Mouse (Mus musculus) embryonic facial prominence, embryonic 13.5 days (tissue): ENCODE data around the gene Upf3b. TPM values are rescaled to one million over a fixed set of nuclear protein-coding genes. Genes with fewer than 3 reads are reported as not detected.
"Not testable (repeated sequence)": the region's sequence is repeated elsewhere in the genome, so short reads cannot be mapped to it uniquely, and the experiment has no call there.

Experiments used
- ATAC-seq: fragments of 200-750 bp; cut with Nextera tagmentation; 2 replicates; pipeline ENCODE4 v1.8.0; 2017; ENCODE audit warnings: low read depth; ENCODE audit not compliant: insufficient number of reproducible peaks, insufficient read depth, low FRiP score, low TSS enrichment
- H3K27ac ChIP-seq: fragments of 300-500 bp; sonication (generic); 2 replicates; pipeline ENCODE4 v1.5.1; 2015; ENCODE audit warnings: moderate library complexity, mild to moderate bottlenecking, inconsistent platforms
- H3K27me3 ChIP-seq: fragments of 300-500 bp; sonication (generic); 2 replicates; pipeline ENCODE4 v1.6.1; 2015; ENCODE audit warnings: mild to moderate bottlenecking, inconsistent platforms
- H3K36me3 ChIP-seq: fragments of 300-500 bp; sonication (generic); 2 replicates; pipeline ENCODE4 v1.6.1; 2015; ENCODE audit warnings: mild to moderate bottlenecking, inconsistent platforms
- H3K4me1 ChIP-seq: fragments of 300-500 bp; sonication (generic); 2 replicates; pipeline ENCODE4 v1.6.1; 2015; ENCODE audit warnings: inconsistent platforms
- H3K4me2 ChIP-seq: fragments of 300-500 bp; sonication (generic); 2 replicates; pipeline ENCODE4 v1.6.1; 2015; ENCODE audit warnings: moderate library complexity, mild to moderate bottlenecking, inconsistent platforms
- H3K4me3 ChIP-seq: fragments of 300-500 bp; sonication (generic); 2 replicates; pipeline ENCODE4 v1.5.1; 2015; ENCODE audit warnings: mild to moderate bottlenecking, inconsistent platforms
- H3K9ac ChIP-seq: fragments of 300-500 bp; sonication (generic); 2 replicates; pipeline ENCODE4 v1.6.1; 2015; ENCODE audit warnings: mild to moderate bottlenecking, inconsistent platforms
- H3K9me3 ChIP-seq: fragments of 300-500 bp; sonication (generic); 2 replicates; pipeline ENCODE4 v1.6.1; 2016; ENCODE audit warnings: inconsistent platforms
- WGBS: fragments of 180-500 bp; shearing (Covaris S2); methylation state at CpG from one replicate; pipeline ENCODE4 v1.1.7; 2015; ENCODE audit warnings: mixed read lengths; 5-methylcytosine and 5-hydroxymethylcytosine counted together
- polyA plus RNA-seq: library from polyadenylated mRNA; unstranded; fragments of >200 nt; fragmentation: Nextera tagmentation; extraction: Ambion mirVana; gene quantifications from 2 replicates; pipeline ENCODE4 v1.2.1, GENCODE M21; 2015

Gene Upf3b
- polyA plus RNA-seq: 23.4 and 24.4 TPM in 2 replicates

DNA sequence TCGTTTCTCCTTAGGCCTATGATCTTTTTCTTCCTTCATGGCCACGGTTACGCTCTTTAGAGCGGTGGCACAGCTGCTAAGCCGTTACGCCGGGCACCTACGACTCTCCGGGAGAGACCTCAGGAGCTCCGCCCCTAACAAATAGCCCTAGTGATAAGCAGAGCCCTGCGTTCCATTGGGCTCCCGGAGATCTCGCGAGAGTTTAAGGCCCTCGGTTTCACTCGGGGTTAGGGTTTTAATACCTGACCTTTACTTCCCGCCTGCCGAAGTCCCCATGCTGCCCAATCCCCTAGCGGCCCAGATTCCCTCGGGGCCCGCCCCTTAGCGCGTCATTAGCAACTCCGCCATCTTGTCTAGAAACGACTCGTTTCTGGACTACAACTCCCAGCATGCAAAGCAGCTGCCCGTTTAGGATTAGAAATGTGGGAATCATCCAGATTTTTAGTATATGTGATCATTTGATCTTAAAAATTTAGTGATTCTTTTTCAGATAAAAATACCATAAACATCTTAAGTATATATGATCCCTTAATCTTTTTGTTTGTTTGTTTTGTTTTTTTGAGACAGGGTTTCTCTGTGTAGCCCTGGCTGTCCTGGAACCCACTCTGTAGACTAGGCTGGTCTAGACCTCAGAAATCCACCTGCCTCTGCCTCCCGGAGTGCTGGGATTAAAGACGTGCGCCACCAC, at the start of gene Upf3b:
TSS of gene Upf3b (minus strand) at position 130 of the 688 bp plus-strand sequence.
- peak; percentile 91 for ATAC-seq
- Histone ChIP-seq H3K4me1 (no peaks in the 10 kb centered on the region), H3K4me3 (peak within 1 kb of the TSS; percentile 56), H3K36me3 (no peaks in the 10 kb centered on the region), H3K9ac (peak within 1 kb of the TSS; percentile 71), H3K27me3 (no peaks in the 10 kb centered on the region), H3K4me2 (peak within 1 kb of the TSS; percentile 66), H3K27ac (peak within 1 kb of the TSS; percentile 58), H3K9me3 (no peaks in the 10 kb centered on the region)
- 15% methylated on average over 30 of the region's 30 CpGs for WGBS

DNA sequence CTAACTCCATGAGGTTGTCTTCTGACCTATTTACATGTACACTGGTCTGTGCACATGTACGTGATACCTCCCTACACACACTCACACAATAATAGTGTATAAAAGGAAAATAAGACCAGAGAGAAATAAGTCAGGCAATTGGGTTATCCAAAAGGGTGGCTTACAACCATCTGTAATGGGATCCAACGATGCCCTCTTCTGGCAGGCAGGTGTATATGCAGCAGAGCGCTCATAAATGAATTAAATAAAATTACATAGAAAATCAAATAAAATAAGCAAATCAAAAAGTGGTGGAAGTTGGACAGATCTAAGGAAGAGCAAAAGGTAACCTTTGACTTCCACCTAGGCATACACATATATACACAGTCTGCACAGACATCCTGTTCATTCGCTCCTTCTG, 47.7 kb upstream of the Upf3b start:
- no peak overlapping the region for H3K27ac ChIP-seq
- no peaks in the 10 kb centered on the region for H3K9me3 ChIP-seq
- H3K4me3 ChIP-seq: no peak overlapping the region
- H3K36me3 ChIP-seq: peaks cover 10% of the 10 kb centered on the region
- H3K27me3 ChIP-seq: no peaks in the 10 kb centered on the region
- no peaks in the 10 kb centered on the region for H3K4me1 ChIP-seq
- no peak overlapping the region for H3K9ac ChIP-seq
- no peak overlapping the region for H3K4me2 ChIP-seq
- WGBS: 65% methylated on average over 4 of the region's 4 CpGs
- ATAC-seq: no peak

DNA sequence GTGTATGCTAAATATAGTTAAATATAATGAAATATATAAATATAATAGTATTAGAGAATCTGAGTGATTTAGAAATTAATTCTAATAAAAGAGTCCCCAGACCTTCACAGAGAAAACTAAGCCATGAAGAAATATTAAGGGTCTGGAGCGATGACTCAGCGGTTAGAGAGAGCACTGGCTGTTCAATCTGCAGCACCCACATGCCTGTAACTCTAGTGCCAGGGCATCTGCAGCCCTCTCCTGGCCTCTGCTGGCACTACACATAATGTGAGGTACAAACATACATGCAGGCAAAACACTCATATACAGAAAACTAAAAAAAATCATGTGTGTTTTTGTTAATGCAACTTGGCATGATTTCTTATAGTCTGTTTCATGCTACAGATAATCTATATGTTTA, 34.8 kb upstream of the Upf3b start:
- Histone ChIP-seq H3K9me3 (no peaks in the 10 kb centered on the region), H3K4me2 (no peak overlapping the region), H3K27ac (no peak overlapping the region), H3K4me1 (no peaks in the 10 kb centered on the region), H3K9ac (no peak overlapping the region), H3K36me3 (peaks cover 6% of the 10 kb centered on the region; the same call in 1 of the 2 replicates), H3K4me3 (no peak overlapping the region), H3K27me3 (no peaks in the 10 kb centered on the region)
- 92% methylated on average over 2 of the region's 2 CpGs for WGBS
- no peak for ATAC-seq

DNA sequence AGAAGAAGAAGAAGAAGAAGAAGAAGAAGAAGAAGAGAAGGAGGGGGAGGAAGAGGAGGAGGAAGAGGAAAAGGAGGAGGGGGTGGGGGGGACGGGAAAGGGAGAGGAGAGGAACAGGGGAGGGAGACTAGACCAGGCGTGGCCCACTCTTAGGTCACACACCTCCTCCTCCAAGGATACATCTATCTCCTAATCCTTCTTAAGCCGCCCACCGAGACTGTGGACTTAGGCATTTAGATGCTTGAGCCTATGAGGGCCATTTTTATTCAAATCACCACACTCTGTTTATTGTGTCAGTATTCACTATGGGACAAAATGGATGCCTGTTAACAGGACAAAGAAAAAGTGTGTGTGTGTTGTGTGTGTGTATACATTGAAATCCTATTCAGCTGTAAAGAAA, 34.4 kb upstream of the Upf3b start:
- not testable (repeated sequence) for H3K27me3 ChIP-seq, H3K4me1 ChIP-seq, ATAC-seq, H3K27ac ChIP-seq, H3K36me3 ChIP-seq, H3K9ac ChIP-seq, H3K4me3 ChIP-seq, H3K4me2 ChIP-seq, H3K9me3 ChIP-seq
- 65% methylated on average over 2 of the region's 4 CpGs for WGBS

DNA sequence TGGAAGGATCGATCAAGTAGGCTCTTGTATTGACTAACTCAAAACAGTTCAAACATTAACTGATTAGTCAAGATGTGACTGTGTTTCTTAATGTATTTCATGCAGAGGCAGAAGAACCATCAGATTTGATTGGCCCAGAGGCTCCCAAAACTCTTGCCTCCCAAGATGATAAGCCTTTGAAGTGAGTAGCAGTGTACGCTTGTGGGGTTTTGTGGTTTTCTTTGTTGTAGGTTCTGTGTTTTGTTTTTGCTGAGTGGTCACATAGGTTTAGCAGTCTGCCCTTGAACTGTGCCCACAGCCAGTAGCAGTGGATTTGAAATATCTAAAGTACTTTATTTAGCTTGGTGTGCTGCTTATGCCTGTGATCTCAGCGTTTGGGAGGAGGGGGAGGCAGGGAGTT, 31.6 kb upstream of the Upf3b start:
- H3K9me3 ChIP-seq: no peaks in the 10 kb centered on the region
- H3K9ac ChIP-seq: no peak overlapping the region
- ATAC-seq: no peak
- no peaks in the 10 kb centered on the region for H3K27me3 ChIP-seq
- H3K4me2 ChIP-seq: no peak overlapping the region
- peaks cover 16% of the 10 kb centered on the region; the same call in 1 of the 2 replicates for H3K36me3 ChIP-seq
- no peak overlapping the region for H3K27ac ChIP-seq
- no peaks in the 10 kb centered on the region for H3K4me1 ChIP-seq
- 76% methylated on average over 3 of the region's 3 CpGs for whole genome bisulfite sequencing
- H3K4me3 ChIP-seq: no peak overlapping the region

DNA sequence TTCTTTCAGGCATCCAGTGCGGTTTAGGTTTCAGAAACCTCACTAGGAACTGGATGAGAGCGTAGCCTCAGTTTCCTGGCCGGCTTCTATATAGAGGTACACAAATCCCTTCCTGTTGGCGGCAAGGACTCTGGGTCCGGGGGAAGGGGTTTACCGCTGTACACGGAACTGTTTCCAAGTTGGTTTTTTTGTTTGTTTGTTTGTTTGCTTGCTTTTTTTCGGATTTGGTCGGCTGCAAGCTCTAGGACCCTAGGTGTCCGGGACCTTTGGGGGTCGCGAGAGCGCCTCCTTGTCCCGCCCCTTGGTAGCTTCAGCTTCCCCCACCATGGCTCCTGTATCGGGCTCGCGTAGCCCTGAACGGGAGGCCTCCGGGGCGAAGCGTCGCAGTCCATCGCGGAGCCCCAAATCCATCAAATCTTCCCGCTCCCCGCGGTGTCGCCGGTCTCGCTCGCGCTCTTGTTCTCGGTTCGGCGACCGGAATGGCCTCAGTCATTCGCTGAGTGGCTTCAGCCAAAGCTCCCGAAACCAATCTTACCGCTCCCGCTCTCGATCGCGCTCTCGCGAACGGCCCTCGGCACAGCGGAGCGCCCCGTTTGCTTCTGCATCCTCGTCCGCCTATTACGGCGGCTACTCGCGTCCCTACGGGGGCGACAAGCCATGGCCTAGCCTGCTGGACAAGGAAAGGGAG, 16.7 kb upstream of the Upf3b start, which contains the start of gene Nkap:
TSS of gene Nkap (plus strand) at position 125 of the 688 bp plus-strand sequence.
- Histone ChIP-seq H3K36me3 (no peaks in the 10 kb centered on the region), H3K4me3 (peak within 1 kb of the TSS; percentile 63), H3K4me1 (peaks cover 9% of the 10 kb centered on the region), H3K4me2 (peak within 1 kb of the TSS; percentile 61), H3K9me3 (no peaks in the 10 kb centered on the region), H3K9ac (peak within 1 kb of the TSS; percentile 82), H3K27ac (peak within 1 kb of the TSS; percentile 73), H3K27me3 (no peaks in the 10 kb centered on the region)
- 21% methylated on average over 58 of the region's 58 CpGs for WGBS
- no peak for ATAC-seq

DNA sequence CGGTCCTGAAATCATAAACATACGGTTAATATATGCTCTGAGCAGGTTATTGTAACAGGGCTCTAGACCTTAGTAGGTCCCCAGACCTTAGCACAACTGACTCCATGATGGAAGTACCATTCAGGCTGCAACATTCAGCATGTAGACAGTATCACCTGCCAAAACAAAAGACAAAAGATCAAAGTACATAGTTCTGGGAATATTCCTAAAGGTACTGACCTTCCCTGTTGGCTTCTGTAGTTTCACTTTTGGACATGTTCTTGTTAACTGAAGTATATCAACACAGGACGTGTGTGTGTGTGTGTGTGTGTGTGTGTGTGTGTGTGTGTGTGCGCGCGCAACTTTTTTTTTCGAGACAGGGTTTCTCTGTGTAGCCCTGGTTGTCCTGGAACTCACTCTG, 15.4 kb upstream of the Upf3b start:
- WGBS: 89% methylated on average over 7 of the region's 7 CpGs
- H3K4me3 ChIP-seq: no peak overlapping the region
- no peaks in the 10 kb centered on the region for H3K36me3 ChIP-seq

DNA sequence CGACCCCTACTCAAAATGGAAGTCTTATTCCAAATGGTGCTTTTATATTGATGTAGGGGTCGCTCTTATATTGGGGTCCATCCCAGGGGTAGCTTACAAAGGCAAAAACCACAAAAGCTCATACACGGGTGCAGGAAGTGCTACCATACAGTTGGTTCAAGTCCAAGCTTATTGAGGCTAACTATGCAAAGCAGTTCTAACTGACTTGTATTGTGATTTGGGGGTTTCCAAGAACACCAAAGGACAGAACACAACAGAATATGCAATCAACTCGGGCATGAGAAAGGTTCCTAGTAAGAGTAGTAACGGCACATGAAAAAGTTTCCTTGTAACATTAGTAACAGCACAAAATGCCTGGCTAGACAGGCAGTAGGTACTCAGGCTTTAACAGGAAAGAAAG, 10.1 kb upstream of the Upf3b start:
- H3K9ac ChIP-seq: no peak overlapping the region
- H3K4me3 ChIP-seq: no peak overlapping the region
- H3K36me3 ChIP-seq: no peaks in the 10 kb centered on the region
- WGBS: 71% methylated on average over 5 of the region's 5 CpGs
- H3K27me3 ChIP-seq: peaks cover 3% of the 10 kb centered on the region; the same call in 1 of the 2 replicates
- H3K9me3 ChIP-seq: no peaks in the 10 kb centered on the region
- ATAC-seq: no peak
- H3K27ac ChIP-seq: no peak overlapping the region
- no peaks in the 10 kb centered on the region for H3K4me1 ChIP-seq
- no peak overlapping the region for H3K4me2 ChIP-seq

More for the DNA sequence above, 15.4 kb upstream of the Upf3b start:
- Histone ChIP-seq H3K9me3 (no peaks in the 10 kb centered on the region), H3K4me2 (no peak overlapping the region), H3K9ac (no peak overlapping the region), H3K27me3 (no peaks in the 10 kb centered on the region), H3K27ac (no peak overlapping the region), H3K4me1 (peaks cover 9% of the 10 kb centered on the region)
- ATAC-seq: no peak

DNA sequence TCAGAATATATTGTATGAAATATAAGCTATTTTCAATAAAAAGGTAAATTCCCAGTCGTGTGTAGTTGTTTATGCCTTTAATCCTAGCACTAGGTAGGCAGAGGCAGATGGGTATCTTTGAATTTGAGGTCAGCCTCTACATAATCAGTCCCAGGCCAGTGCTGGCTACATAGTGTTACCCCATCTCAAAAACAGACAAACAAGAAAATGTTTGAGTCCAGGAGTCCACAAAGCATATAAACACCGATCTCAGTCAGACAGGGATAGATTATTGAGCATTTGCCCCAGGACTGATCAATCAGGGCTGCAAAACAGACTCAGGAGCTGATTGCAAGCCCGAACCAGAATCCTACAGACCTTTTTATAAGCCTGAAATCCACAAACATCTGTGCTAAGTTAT, 9.5 kb upstream of the Upf3b start:
- Histone ChIP-seq H3K27ac (no peak overlapping the region), H3K9ac (no peak overlapping the region), H3K4me3 (no peak overlapping the region), H3K27me3 (peaks cover 3% of the 10 kb centered on the region; the same call in 1 of the 2 replicates), H3K4me2 (no peak overlapping the region), H3K36me3 (no peaks in the 10 kb centered on the region), H3K9me3 (no peaks in the 10 kb centered on the region), H3K4me1 (no peaks in the 10 kb centered on the region)
- 39% methylated on average over 3 of the region's 3 CpGs for WGBS
- ATAC-seq: no peak

DNA sequence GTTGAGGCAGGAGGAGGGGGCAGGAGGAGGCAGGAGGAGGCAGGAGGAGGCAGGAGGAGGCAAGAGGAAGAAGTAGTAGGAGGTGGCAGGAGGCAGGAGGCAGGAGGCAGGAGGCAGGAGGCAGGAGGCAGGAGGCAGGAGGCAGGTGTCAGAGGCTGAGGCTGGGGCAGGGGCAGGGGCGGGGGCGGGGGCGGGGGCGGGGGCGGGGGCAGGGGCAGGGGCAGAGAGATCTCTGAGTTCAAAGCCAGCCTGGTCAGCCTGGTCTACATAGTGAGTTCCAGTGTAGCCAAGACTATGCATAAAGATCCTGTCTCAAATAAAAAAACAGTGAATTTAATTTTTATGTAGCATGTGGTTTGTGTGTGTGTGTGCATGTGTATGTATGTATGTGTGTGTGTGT, 7.0 kb upstream of the Upf3b start:
- H3K27ac ChIP-seq: no peak overlapping the region
- H3K4me1 ChIP-seq: no peaks in the 10 kb centered on the region
- H3K4me3 ChIP-seq: no peak overlapping the region
- H3K36me3 ChIP-seq: no peaks in the 10 kb centered on the region
- H3K9ac ChIP-seq: no peak overlapping the region
- ATAC-seq: no peak
- H3K9me3 ChIP-seq: no peaks in the 10 kb centered on the region
- WGBS: 70% methylated on average over 2 of the region's 5 CpGs
- H3K4me2 ChIP-seq: no peak overlapping the region
- H3K27me3 ChIP-seq: peaks cover 3% of the 10 kb centered on the region; the same call in 1 of the 2 replicates

DNA sequence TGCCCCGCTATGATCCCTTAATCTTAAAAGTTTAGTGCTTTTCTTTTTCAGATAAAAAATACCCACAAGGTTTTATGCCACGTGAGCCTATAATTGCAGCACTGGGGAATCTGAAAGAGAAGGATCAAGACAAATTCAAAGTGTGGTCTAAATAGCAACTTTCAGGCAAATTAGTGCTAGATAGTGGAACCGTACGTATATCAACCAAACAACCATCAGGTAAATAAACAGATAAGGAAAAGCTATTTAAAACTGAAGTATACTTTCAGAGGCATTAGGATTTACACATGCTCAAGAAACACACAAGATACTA, 715 bp upstream of the Upf3b start:
- no peaks in the 10 kb centered on the region for H3K4me1 ChIP-seq
- no peak overlapping the region for H3K9ac ChIP-seq
- H3K36me3 ChIP-seq: no peaks in the 10 kb centered on the region
- no peak for ATAC-seq
- no peaks in the 10 kb centered on the region for H3K27me3 ChIP-seq
- no peaks in the 10 kb centered on the region for H3K9me3 ChIP-seq
- 0 out of 2 replicates have a peak overlapping the region, but pooled peaks have one; percentile 26 for H3K4me2 ChIP-seq
- no peak overlapping the region for H3K4me3 ChIP-seq
- WGBS: 70% methylated on average over 4 of the region's 4 CpGs
- no peak overlapping the region for H3K27ac ChIP-seq
